Mouse (Mus musculus) heart, adult 2 months (tissue): ENCODE measurements around the gene Mrps35. TPM values are rescaled to one million over a fixed set of nuclear protein-coding genes. Genes with fewer than 3 reads are reported as not detected.

Experiments used
- DNase-seq, 2 experiments: peaks; one replicate each; pipeline ENCODE4 v3.0.0; 2021
- H3K27ac ChIP-seq: fragments of 200-600 bp; 2 replicates; pipeline ENCODE4 v1.8.1; 2022
- H3K27me3 ChIP-seq: fragments of 200-500 bp; 2 replicates; pipeline ENCODE4 v1.6.1; 2012; ENCODE audit warnings: mild to moderate bottlenecking, low read length, inconsistent platforms, mixed read lengths; ENCODE audit not compliant: control insufficient read depth, insufficient read depth
- H3K36me3 ChIP-seq: fragments of 200-500 bp; 2 replicates; pipeline ENCODE4 v1.6.1; 2012; ENCODE audit warnings: low read length, inconsistent platforms; ENCODE audit not compliant: control insufficient read depth, insufficient read depth
- H3K4me1 ChIP-seq: fragments of 200-500 bp; 2 replicates; pipeline ENCODE4 v1.6.1; 2011; ENCODE audit warnings: low read length; ENCODE audit not compliant: control insufficient read depth, insufficient read depth
- H3K4me3 ChIP-seq: fragments of 200-600 bp; 2 replicates; pipeline ENCODE4 v1.8.1; 2022
- H3K79me2 ChIP-seq: fragments of 200-500 bp; replicated peaks from 2 replicates; pipeline ENCODE4 v1.6.1; 2012; ENCODE audit warnings: mild to moderate bottlenecking, inconsistent platforms, low read length, moderate library complexity, mixed read lengths; ENCODE audit not compliant: control insufficient read depth, insufficient read depth
- H3K9ac ChIP-seq: fragments of 200-500 bp; 2 replicates; pipeline ENCODE4 v1.6.1; 2012; ENCODE audit warnings: low read depth, mild to moderate bottlenecking, control low read depth, inconsistent platforms, low read length, mixed read lengths
- CTCF ChIP-seq: fragments of 200-600 bp; IDR thresholded peaks from 2 replicates; pipeline ENCODE4 v1.8.1; 2022; ENCODE audit warnings: antibody characterized with exemption, mild to moderate bottlenecking, moderate library complexity
- EP300 ChIP-seq: fragments of 200-500 bp; IDR thresholded peaks from 2 replicates; pipeline ENCODE4 v1.6.1; 2011; ENCODE audit warnings: low read depth, low read length, control low read depth; ENCODE audit not compliant: insufficient read depth
- POLR2A ChIP-seq: fragments of 200-500 bp; IDR thresholded peaks from 2 replicates; pipeline ENCODE4 v1.6.1; 2011; ENCODE audit warnings: mild to moderate bottlenecking, low read depth, low read length, control low read depth; ENCODE audit not compliant: insufficient read depth
- whole genome bisulfite sequencing: fragments of 180-500 bp; shearing (Covaris S2); methylation state at CpG from one replicate; pipeline ENCODE4 v1.1.7; 2018; 5-methylcytosine and 5-hydroxymethylcytosine counted together
- intact Hi-C: fragments of 180-260 bp; cut with DNase I; formaldehyde crosslinking; loops from one replicate; pipeline ENCODE4 v1.15.1; 2025
- polyA plus RNA-seq: library from polyadenylated mRNA; depleted of rRNA; stranded (reverse); fragments of >200 nt; gene quantifications from 2 replicates; pipeline ENCODE4 v1.2.3, GENCODE M21; 2012; rRNA removed
- total RNA-seq, 2 experiments: library from RNA; stranded (reverse); gene quantifications; 2 replicates each; pipeline ENCODE4 v1.2.3; 2021

The Mrps35 gene
- total and polyA plus RNA-seq, 3 experiments: 28.7 to 170 (median 168) TPM

DNA sequence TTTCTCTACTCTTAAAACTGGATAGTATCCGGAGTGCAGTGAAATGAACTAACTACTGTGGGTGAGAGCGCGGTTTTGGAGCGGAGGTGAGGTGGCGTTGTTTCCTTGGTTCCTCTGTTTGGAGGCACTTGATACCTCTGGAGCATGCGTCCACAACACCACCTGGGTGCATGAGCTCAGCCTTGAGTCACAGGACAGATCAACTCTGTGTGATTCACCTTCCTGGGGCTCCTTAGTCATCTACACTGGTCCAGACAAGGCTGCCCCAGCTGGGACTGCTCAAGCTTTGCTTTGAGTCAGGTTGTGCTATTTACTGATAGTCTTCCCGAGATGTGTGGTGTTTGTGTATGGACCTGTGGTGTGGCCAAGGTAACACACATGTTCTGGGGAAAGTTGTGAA lies 75.2 kb downstream of the Mrps35 start:
- Histone ChIP-seq H3K27me3 (no peaks in the 10 kb centered on the region), H3K9ac (no peak overlapping the region), H3K79me2 (no peaks in the 10 kb centered on the region), H3K4me3 (no peak overlapping the region), H3K27ac (no peak overlapping the region), H3K36me3 (no peaks in the 10 kb centered on the region), H3K4me1 (no peaks in the 10 kb centered on the region)
- WGBS: 96% methylated on average over 7 of the region's 7 CpGs
- TF ChIP-seq POLR2A: no peak
- intact Hi-C loops: loop anchor here (2.0 to 5.0 kb wide), 3 partner anchors 110 to 293 kb away; no protein-coding TSS in a partner anchor
- no peak for DNase-seq

DNA sequence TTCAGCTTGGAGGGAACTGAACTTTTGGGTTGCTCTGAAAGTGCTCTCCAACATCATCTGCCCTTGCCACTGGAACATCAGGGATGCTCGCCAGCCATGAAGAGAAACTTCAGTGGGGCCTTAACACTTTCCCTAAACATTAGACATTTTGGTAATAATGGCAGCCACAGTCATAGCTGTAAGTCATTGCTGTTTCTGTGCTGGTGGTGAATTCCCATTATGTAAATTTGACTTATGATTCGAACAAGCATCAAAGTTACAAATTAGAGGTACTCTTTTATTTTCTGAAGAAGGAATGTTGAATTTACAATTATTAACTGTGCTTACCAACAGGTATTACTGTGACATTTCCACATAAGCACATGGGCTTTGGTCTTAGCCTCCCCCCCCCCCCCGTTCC lies 75.6 kb downstream of the Mrps35 start:
- no peak for TF ChIP-seq POLR2A
- TF ChIP-seq EP300: no peak
- no peak for TF ChIP-seq CTCF
- H3K4me1 ChIP-seq: no peaks in the 10 kb centered on the region
- H3K9ac ChIP-seq: no peak overlapping the region
- no peak for DNase-seq
- WGBS: 90% methylated on average over 3 of the region's 3 CpGs
- H3K27me3 ChIP-seq: no peaks in the 10 kb centered on the region
- H3K4me3 ChIP-seq: no peak overlapping the region
- no peaks in the 10 kb centered on the region for H3K36me3 ChIP-seq
- no peaks in the 10 kb centered on the region for H3K79me2 ChIP-seq
- no peak overlapping the region for H3K27ac ChIP-seq
- intact Hi-C loops: loop anchor here (5.0 kb wide), 2 partner anchors 111 to 124 kb away; no protein-coding TSS in a partner anchor

DNA sequence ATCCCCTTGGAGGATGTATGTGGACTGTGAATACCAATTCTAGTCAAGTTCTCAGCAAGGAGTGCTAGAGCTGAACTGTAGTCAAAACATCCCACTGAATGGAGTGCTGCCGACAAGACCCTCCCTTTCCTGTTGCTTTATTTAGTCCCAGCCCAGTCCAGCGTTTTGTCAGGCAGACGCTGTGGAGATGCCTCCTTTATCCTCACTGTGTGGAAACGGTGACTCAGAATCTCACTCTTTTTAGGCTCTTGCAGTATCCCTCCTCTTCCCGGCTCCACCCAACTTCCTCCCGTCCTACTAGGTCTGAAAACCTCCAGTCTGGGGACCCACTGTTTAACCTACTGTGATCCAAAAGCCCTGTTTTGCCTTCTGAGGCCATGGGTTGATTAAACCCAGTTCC lies 78.8 kb downstream of the Mrps35 start:
- H3K4me1 ChIP-seq: no peaks in the 10 kb centered on the region
- intact Hi-C loops: no loop called here
- no peaks in the 10 kb centered on the region for H3K79me2 ChIP-seq
- no peak for DNase-seq
- no peak overlapping the region for H3K27ac ChIP-seq
- no peak overlapping the region for H3K9ac ChIP-seq
- TF ChIP-seq CTCF (no peak), EP300 (no peak), POLR2A (no peak)
- WGBS: 10% methylated on average over 6 of the region's 6 CpGs
- H3K27me3 ChIP-seq: no peaks in the 10 kb centered on the region
- no peak overlapping the region for H3K4me3 ChIP-seq
- H3K36me3 ChIP-seq: no peaks in the 10 kb centered on the region

Other genes starting within 250 kb of the Mrps35 start
- gene Arntl2, start 246.7 kb upstream of the Mrps35 start, total RNA-seq: 1 to 10 TPM in 1 of 2 experiments, under 1 TPM in 1; 0.86 to 1.5 TPM
- 1.6 and 2.6 TPM in 2 replicates for gene Arntl2, start 246.7 kb upstream of the Mrps35 start, polyA plus RNA-seq
- 1 to 10 TPM; 2.0 TPM for gene Smco2, start 192.7 kb upstream of the Mrps35 start, total RNA-seq
- 0.47 and 0.76 TPM in 2 replicates for gene Smco2, start 192.7 kb upstream of the Mrps35 start, polyA plus RNA-seq
- gene Ppfibp1, start 154.3 kb upstream of the Mrps35 start, total RNA-seq: 100 to 1,000 TPM; 102 to 128 TPM
- 15.4 and 33.7 TPM in 2 replicates for gene Ppfibp1, start 154.3 kb upstream of the Mrps35 start, polyA plus RNA-seq
- gene 1700034J05Rik, start 88.3 kb upstream of the Mrps35 start, total RNA-seq: not detected
- not detected in 2 replicates for gene 1700034J05Rik, start 88.3 kb upstream of the Mrps35 start, polyA plus RNA-seq
- gene Rep15, start 10.2 kb upstream of the Mrps35 start, total RNA-seq: under 1 TPM; 0.86 to 0.96 TPM
- 0.12 and 0.56 TPM in 2 replicates for gene Rep15, start 10.2 kb upstream of the Mrps35 start, polyA plus RNA-seq
- not detected for gene Mansc4, start 44.3 kb downstream of the Mrps35 start, total RNA-seq
- gene Mansc4, start 44.3 kb downstream of the Mrps35 start, polyA plus RNA-seq: not detected in 2 replicates
- gene Klhl42, start 48.6 kb downstream of the Mrps35 start, total RNA-seq: 1 to 10 TPM; 4.7 to 5.8 TPM
- gene Klhl42, start 48.6 kb downstream of the Mrps35 start, polyA plus RNA-seq: 4.0 and 5.1 TPM in 2 replicates
- gene Pthlh, start 221.4 kb downstream of the Mrps35 start, total RNA-seq: 1 to 10 TPM; 1.3 to 2.3 TPM
- gene Pthlh, start 221.4 kb downstream of the Mrps35 start, polyA plus RNA-seq: 1.1 and 1.7 TPM in 2 replicates